Mouse (Mus musculus) layer of hippocampus, adult 8-10 months (tissue): ENCODE results near the gene Rnf220. TPM values are rescaled to one million over a fixed set of nuclear protein-coding genes. Genes with fewer than 3 reads are reported as not detected.
A peak's percentile ranks its signal among the peaks of the same experiment; 100 is the strongest.
"Not testable (repeated sequence)": the region's sequence is repeated elsewhere in the genome, so short reads cannot be mapped to it uniquely, and the experiment has no call there.

ENCODE experiments used
- DNase-seq, 2 experiments: peaks; one replicate each; pipeline ENCODE4 v3.0.0; 2022; ENCODE audit warnings: low spot score in 2 of 2
- total RNA-seq, 4 experiments: library from RNA; stranded (reverse); gene quantifications; 2 replicates each; pipeline ENCODE4 v1.2.4; 2022

The Rnf220 gene
- total RNA-seq, 4 experiments from 2014 or later, result 171 to 184 (median 178) TPM

DNA sequence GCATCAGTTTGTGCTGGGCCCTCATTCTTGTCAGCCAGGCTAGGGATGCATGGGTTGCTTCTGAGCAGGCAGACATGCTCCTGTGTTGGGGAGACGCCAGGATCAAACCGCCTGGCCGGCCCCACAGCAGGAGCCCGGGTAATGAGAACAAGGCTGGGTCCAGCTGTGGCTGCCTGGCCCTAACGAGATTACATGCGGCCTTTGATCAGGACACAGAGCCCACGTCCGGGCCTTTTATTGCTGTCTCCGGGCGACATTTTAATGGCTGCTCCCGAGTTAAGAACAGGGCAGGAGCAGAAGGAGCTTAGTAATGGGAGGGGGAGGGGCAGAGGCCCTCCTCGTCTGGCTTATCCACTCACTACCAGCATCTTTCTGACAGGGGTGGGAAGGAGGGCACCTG, 224.4 kb downstream of the Rnf220 start:
- DNase-seq, result no peak

DNA sequence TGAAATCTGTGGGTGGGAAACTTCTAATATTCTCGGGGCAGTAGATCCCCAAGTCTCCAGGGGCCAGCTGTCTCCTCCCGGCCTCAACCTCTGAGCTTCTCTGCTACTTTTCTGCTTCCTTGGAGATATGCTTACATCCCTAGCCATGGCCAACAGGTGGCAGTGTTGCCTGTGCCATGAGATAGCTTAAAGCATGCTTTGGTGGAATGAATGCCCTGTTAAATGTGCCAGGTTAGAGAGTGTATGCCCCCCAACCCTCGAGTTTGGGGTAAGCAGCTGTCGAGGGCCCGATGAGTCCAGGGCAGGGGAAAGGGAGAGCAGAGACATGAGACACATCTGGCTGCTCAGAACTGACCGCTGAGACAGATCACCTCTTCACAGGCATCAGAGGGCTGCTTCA, 226.6 kb downstream of the Rnf220 start:
- DNase-seq, result peak in 1 of 2 experiments; percentile 81

DNA sequence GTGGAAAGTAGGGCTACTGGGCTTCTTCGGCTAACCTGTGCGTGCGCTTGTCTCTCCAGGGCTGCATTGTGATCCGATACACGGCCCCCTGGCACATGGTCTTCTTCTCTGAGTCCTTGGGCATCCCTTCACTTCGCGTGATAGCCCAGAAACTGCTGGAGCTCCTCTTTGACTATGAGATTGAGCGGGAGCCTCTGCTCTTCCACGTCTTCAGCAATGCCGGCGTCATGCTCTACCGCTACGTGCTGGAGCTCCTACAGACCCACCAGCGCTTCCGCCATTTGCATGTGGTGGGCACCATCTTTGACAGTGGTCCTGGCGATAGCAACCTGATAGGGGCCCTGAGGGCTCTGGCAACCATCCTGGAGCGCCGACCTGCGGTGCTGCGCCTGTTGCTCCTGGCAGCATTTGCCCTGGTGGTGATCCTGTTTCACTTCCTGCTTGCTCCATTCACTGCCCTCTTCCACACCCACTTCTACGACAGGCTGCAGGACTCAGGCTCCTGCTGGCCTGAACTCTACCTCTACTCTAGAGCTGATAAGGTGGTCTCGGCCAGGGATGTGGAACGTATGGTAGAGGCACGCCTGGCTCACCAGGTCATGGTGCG, 228.9 kb downstream of the Rnf220 start:
- DNase-seq, result no peak

DNA sequence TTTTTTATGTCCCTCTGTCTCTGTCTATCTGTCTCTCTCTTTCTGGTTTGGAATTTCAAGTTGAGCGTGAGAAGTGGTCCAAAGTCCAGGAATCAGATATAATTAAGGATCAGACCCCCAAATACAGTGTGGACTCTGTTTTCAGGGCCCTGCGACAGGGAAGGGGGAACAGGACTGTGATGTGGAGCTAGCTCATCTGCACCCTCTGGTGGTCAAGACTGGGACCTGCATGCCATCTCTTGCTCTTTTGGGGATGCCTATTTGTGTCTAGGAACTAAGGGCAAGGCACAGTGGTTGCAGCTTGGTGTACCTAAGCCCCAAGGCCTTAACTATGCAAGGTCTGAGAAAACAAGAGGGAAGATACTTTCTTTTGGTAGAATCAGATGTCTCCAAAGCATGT, 229.6 kb downstream of the Rnf220 start:
- peak in 1 of 2 experiments; percentile 88 for DNase-seq

DNA sequence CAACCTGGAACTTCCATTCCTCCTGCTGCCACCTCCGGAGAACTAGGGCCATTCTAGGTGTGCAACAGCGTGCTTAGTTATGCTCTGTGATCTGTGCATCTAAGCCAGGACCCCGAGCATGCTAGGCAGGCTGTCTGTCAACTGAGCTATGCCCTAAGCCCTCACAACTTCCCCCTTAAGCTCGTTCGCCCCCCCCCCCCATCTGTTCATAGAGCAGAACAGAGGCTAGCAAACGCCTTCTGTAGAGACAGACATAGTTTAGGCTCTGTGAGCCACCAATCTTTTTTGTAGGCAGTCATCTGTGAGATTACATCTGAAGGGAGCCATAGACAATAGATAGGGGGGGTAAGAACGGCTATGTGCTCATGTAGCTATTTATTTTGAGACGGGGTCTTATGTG, 233.9 kb downstream of the Rnf220 start:
- no peak for DNase-seq

DNA sequence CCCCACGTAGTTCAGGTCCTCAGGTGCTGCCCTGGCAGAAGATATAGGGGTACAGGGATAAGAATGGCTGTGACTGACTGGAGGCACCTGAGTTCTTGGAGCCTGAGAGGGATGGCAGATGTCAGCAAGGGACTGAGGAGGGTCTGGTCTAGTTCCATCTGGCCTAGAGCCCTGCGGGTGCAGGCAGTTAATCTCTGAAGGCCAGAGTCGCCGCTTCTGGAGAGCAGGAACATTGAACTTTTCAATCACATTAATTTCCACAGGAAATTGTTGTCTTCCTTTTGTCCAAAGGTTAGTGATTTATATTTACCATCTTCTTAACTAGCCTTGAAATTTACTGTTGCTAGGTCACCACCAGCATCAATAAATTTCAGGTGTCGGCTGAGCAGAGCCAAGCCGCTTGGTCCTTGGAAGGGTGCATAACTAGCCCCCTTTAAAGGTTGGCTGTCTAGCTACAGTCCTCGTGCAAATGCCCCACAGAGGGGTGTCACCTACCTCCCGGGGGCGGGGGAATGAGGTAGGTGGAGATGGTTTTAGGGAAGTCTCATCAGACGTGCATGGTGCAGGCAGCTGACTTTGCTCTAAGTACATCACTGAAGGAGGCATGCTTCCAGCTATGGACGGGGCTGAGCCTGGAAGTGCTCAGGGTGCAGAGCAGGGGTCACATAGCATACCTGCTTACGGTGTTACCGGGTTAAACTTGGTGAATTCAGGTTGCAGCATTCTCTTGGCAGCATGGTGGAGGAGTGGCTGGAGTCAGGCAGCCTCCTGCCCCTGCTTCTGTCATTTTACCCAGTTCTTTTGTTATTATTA, 234.5 kb downstream of the Rnf220 start:
- no peak for DNase-seq

DNA sequence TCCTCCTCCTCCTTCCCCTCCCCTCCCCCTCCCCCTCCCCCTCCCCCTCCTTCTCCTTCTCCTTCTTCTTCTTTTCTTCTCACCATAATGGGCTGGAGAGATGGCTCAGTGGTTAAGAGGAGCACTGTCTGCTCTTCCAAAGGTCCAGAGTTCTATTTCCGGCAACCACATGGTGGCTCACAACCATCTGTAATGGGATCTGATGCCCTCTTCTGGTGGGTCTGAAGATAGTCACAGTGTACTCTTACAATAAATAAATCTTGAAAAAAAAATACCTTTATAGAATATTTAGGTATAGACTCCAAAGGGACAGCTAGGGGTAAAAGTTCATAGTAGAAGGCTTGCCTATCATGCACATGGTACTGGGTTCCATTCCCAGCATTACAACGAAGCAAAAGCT, 235.6 kb downstream of the Rnf220 start:
- DNase-seq, result no peak

DNA sequence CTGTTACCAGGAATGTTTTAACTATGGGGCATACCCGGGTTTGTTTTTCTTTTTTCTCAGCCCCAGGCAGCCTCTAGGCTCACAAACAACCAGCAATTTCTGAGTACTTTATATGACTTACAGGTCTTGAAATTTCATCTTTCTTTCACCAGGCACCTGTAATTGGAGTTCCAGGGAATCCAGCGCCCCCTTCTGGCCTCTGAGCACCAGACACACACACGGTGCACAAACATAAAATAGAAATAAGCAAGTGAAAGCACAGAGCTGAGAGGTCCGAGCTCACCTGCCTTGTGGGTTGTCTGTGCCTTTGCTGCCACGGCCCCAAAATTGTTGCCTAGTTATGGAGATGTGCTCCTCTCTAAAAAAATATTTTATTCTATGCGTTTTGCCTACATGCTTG, 236.9 kb downstream of the Rnf220 start:
- not testable (repeated sequence) for DNase-seq

DNA sequence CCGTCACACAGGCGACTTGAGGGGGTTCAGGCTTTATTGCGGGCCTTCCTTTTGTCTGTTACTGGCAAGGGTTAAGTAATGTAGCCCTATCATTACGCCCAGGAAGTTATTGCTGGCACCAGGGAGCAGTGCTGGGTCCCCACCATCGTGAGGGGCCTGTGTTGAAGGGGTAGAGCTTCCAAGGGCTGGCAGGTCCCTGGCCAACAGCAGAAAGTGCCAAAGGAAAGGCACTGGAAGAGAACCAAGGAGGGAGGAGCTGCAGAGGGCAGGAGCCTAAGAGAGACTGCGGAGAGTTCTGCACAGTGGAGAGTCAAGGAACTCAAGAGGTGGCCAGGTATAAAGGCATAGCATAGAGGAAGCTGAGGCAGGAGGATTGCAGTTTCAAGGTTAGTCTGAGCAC, 242.2 kb downstream of the Rnf220 start:
- DNase-seq, result no peak

DNA sequence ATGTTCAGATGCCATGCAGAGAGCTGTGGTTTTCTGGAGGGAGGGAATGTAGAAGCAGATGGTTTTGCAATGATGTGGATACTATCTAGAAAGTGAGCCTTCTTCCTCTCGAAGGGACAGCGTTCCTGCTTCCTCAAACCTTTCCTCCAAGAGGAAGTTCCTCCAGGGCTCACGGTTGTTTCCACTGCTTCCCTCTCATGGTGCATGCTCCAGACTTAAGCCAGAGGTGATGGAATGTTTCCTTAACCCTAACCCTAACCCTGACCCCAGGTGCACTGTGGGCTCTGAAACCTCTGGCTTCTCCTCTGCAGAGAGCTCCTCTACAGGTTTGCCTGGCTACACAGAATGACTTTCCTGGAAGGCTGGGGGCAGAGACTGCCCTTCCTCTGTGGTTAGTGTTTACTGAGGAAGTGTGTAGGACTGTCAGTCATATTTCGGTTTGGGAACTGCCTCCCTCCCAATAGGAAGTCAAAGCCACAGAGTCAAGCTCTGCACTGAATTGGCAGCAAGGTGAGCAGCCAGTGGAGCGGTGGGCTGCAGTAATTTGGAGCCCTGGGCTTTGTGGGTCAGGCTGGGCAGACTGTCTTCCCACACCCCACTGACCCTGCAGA, 242.7 kb downstream of the Rnf220 start:
- DNase-seq, result no peak

DNA sequence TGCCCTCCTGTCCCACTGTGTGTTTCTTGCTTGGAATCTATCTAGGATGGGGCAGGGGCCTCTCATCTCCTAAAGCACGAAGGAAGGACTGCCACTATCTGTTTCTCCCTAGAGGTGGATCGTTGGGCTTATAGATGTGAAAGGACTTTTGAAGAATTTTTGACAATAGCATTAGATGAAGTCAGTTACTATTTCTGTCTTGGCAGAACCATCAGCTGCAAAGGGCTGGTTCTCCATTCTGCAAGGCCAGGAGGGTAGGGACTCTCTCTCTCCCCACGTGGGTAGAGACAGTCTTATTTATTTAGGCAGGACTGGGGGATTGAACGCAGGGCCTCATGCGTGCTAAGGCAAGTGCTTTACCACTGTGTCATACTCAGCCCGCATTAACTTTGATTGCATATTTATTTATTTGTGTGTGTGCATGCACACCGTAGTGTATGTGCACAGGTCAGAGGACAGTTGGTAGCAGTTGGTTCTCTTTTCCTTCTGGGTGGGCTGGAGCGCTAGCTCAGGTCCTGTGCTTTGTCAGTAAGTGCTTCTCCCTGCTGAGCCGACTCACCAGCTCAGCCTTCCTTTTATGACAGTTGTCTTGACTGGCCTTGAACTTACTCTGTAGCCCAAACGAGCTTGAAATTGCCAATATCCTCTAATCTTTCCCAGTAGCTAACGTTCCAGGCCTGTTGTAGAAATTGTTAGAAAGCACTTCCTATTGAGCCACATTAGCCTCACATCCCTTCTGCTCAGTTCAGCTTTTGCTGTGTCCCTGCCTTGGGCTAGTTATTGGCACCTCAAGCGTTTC, 243.4 kb downstream of the Rnf220 start:
- DNase-seq, result no peak

DNA sequence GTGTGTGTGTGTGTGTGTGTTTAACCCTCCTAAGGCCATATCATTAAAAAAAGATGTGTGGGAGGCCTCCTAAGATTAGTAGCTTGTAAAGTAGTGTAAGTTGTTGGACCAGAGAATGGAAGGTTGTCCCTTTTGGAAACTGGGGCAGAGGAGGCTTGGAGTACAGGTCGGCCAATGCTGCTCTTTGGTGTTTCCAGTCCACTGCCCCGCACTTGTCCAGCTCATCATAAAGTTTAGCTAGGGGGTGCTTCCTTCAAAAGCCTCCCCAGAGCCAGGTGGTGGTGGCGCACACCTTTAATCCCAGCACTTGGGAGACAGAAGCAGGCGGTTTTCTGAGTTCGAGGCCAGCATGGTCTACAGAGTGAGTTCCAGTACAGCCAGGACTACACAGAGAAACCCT, 244.1 kb downstream of the Rnf220 start:
- DNase-seq, result no peak

DNA sequence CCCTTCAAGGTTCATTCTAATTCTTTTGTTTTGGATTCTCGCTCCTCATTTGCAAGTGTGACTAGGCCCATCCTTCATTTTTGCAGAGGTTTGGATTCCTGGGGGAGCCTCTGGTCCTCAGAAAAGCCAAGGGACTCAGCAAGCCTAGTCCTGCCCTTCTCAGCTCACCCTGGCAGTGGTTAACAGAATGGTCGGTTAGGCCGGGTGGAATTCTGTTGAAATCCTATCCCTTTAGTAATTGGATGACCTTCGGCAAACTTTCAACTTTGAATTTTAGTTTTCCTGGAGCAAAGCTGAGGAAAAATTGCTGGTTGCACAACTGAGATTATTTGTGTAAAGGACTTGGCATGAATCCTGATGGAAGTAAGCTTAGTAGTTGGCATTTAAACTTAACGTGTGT, 244.5 kb downstream of the Rnf220 start:
- DNase-seq, result no peak

DNA sequence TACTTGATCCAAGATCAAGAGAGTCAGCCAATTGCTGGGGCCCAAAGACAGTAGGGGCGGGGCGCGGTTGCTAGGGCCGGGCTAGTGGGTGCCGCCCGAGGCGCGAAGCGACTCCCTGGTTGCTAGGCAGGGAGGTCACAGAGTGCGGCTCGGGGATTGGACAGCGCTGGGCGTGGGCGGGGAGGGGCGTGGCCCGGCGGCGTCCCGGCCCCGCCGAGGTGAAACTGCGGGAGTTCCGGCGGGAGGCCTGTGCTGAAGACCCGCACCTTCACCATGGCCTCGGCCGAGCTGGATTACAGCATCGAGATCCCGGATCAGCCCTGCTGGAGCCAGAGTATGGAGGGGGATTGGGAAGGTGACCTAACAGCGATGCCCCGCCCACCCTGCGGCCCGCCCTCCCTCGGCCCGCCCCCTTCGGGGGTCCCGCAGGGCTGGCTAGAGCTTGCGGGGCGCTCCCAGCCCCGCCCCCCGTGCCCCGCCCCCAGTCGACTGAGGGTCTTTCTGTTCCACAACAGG, 245.0 kb downstream of the Rnf220 start, which contains the start of the genes Tmem53 and Armh1:
Tmem53 (plus strand) TSS at position 151 of the 516 bp plus-strand sequence.
Armh1 (minus strand) TSS at position 325 of the 516 bp plus-strand sequence.
- peak; percentile 63 to 64 for DNase-seq

DNA sequence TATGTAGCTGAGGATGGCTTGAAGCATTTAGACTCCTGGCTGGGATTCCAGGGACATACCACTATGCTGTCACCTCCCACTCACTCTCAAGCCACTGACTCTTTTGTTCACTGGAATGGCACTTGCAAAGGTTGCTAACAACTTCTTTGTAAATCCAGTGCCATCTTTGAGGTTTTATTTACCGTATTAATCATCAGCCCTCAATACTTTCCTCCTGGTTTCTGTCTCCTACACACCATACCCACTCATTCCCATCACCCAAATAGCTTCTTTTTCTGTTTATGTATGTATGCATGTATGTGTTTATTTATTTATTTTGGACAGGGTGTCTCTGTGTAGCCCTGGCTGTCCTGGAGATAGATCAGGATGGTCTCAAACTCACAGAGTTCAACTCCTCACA, 245.9 kb downstream of the Rnf220 start:
- no peak for DNase-seq

DNA sequence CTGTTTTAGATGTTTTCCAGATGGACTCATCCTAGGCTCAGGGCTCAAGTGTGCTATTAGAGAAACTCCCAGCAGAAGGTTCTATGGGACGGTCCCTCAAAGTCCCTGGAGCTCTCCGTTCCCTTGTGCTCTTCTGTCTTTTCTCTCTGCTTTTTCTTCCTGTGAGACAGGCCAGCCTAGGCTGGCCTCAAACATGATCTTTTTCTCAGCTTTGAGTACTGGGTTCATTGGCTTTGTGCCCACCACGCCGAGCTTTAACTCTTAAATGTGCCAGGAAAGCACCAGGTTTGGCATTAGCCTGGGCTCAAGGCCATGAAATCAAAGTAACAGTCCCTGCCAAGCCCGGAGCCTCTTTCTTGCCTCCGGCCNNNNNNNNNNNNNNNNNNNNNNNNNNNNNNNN, 256.0 kb downstream of the Rnf220 start:
- no peak for DNase-seq

DNA sequence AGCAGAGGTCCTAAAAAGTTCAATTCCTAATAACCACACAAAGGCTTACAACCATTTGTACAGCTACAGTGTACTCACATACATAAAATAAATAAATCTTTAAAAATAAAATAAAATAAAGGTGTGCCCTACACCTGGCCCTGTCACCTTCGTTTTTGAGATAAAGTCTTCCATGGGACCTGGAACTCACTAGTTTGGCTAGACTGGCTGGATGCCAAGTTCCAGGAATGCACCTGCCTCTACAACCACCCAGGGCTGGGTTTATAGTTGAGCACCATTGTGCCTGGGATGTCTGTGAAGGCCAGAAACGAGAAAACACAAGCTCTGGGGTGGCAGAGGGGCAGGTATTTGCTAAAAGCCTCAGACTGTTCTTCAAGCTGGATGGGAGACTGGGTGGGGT, 257.7 kb downstream of the Rnf220 start:
- no peak for DNase-seq

DNA sequence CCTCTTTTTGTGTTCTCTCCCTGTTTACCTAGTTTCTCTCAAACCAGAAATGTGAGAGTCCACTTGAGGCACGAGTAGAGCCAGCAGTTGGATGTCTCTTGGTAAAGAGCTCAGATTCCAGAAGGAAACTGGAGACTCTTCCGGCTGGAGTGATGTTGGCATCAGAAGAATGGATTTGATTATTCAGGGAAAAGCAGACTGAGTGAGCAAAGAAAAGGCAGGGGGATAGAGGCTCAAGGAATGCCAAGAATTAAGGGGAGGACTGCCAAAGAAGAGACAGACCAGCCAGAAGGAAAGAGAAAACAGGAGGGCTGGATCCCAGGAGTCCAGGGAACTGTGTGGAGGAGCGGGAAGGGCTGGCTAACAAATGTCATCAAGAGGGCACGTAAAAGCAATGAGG, 261.0 kb downstream of the Rnf220 start:
- DNase-seq, result no peak

DNA sequence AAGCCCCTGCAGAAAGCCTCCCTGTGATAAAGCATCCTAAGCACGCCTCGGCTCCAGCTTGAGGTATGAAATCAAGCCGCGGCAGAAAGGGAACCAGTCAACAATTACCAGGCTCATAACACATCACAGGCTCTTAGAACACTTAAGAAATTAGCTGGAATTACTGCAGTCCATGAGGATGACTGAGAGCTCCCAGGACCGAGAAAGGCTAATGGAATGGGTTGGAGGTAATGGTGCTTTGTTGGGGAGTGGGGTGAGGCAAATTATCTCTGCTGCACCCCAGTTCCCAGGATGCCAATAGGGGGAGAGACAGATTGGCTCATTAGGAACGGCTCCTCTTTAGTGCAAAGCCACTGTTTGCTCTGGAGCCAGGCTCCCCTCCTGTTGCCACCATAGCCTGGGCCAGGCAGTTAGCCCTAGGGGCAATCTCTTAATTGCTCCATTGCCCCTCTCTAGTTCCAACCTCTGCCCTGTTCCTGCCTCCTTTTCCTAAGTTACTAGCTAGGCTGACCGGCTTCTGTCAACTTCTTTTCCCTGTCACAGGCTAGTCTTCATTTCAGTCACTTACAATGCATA, 262.6 kb downstream of the Rnf220 start:
- DNase-seq, result no peak

DNA sequence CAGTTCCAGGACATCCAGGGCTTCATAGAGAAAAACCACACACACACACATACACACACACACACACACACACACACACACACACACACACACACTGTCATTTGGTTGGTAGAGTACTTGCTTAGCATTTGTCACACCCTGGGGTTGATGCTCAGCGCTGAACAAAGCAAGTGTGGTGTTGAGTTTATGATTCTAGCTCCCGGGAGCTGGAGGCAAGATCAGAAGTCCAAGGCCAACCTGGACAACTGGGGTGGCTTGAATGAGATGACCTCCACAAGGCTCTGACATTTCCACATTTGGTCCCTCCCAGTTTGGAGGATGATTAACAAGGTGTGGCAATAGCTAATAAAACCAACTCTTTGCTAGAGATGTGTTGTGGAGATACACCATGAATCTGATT, 265.6 kb downstream of the Rnf220 start:
- DNase-seq, result no peak

DNA sequence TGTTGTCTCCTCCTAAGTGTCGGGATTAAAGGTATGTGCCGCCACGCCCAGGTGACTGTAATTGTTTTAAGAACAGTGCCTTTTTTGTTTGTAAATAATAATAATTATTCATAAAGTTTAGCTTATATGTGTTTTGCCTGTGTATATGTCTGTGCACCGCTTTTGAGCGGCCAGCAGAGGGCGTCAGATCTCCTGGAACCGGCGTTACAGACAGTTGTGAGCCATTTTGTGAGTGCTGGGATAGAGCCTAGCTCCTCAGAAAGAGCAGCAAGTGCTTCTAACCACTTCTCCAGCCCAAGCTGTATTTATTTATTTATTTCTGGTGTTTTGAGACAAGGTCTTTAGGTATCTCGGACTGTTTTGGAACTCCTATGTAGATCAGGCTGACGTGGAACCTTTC, 266.5 kb downstream of the Rnf220 start:
- no peak for DNase-seq
